Mouse (Mus musculus): ENCODE results near the gene Usp5. TPM values are rescaled to one million over a fixed set of nuclear protein-coding genes. Genes with fewer than 3 reads are reported as not detected.

Usp5 gene
- polyA plus RNA-seq, 1 experiment = 132 TPM

GRCm38 (mm10) chr6:124863125-124863657 lies 33.9 kb upstream of the Usp5 start:
- peaks cover 64% of the 10 kb centered on the region for H3K27me3 ChIP-seq (ENCODE audit: control insufficient read depth, insufficient read depth, insufficient read length)
- H3K4me3 ChIP-seq (ENCODE audit: insufficient read depth, poor library complexity, severe bottlenecking) = no peak overlapping the region
- H3K79me3 ChIP-seq (ENCODE audit: low read depth) = no peaks in the 10 kb centered on the region
- TF ChIP-seq CTCF (IDR thresholded peaks at IDR 0.05; ENCODE audit: control insufficient read depth, insufficient read depth, insufficient read length) = no peak
- TF ChIP-seq MYOG (IDR thresholded peaks at IDR 0.05; ENCODE audit: control insufficient read depth, extremely low read depth, insufficient read length) = no peak
- TF ChIP-seq MAX (IDR thresholded peaks at IDR 0.05) = no peak
- TF ChIP-seq CEBPB (IDR thresholded peaks at IDR 0.05; ENCODE audit: low read depth) = no peak
- no peak for TF ChIP-seq FOSL1 (IDR thresholded peaks at IDR 0.05; ENCODE audit: insufficient read depth, low read length, poor library complexity, severe bottlenecking)
- H3ac ChIP-seq (ENCODE audit: control insufficient read depth, insufficient read length, low read depth) = no peak overlapping the region
- no peaks in the 10 kb centered on the region for H3K79me2 ChIP-seq (ENCODE audit: control insufficient read depth, insufficient read depth)
- H3K36me3 ChIP-seq (ENCODE audit: control insufficient read depth, insufficient read depth) = no peaks in the 10 kb centered on the region

GRCm38 (mm10) chr6:124862406-124863124 lies 33.3 kb upstream of the Usp5 start:
- no peaks in the 10 kb centered on the region for H3K79me2 ChIP-seq (ENCODE audit: control insufficient read depth, insufficient read depth)
- no peak for TF ChIP-seq CTCF (IDR thresholded peaks at IDR 0.05; ENCODE audit: control insufficient read depth, insufficient read depth, insufficient read length)
- no peak for TF ChIP-seq MYOD1 (IDR thresholded peaks at IDR 0.05; ENCODE audit: control insufficient read depth, insufficient read length, low read depth)
- TF ChIP-seq CEBPB (IDR thresholded peaks at IDR 0.05; ENCODE audit: low read depth) = no peak
- TF ChIP-seq MAX (IDR thresholded peaks at IDR 0.05) = no peak
- TF ChIP-seq USF1 (IDR thresholded peaks at IDR 0.05; ENCODE audit: low read depth) = no peak
- TF ChIP-seq FOSL1 (IDR thresholded peaks at IDR 0.05; ENCODE audit: insufficient read depth, low read length, poor library complexity, severe bottlenecking) = no peak
- no peak for TF ChIP-seq MYOG (IDR thresholded peaks at IDR 0.05; ENCODE audit: control insufficient read depth, extremely low read depth, insufficient read length)
- H3K4me3 ChIP-seq (ENCODE audit: insufficient read depth, poor library complexity, severe bottlenecking) = no peak overlapping the region
- peaks cover 57% of the 10 kb centered on the region for H3K27me3 ChIP-seq (ENCODE audit: control insufficient read depth, insufficient read depth, insufficient read length)
- no peaks in the 10 kb centered on the region for H3K36me3 ChIP-seq (ENCODE audit: control insufficient read depth, insufficient read depth)
- H3ac ChIP-seq (ENCODE audit: control insufficient read depth, insufficient read length, low read depth) = no peak overlapping the region
- H3K79me3 ChIP-seq (ENCODE audit: low read depth) = no peaks in the 10 kb centered on the region

- no peak for TF ChIP-seq MYOD1 (IDR thresholded peaks at IDR 0.05; ENCODE audit: control insufficient read depth, insufficient read length, low read depth)
- no peak for TF ChIP-seq MYOG (IDR thresholded peaks at IDR 0.05; ENCODE audit: control insufficient read depth, extremely low read depth, insufficient read length)
- TF ChIP-seq MAX (IDR thresholded peaks at IDR 0.05) = no peak
- TF ChIP-seq CEBPB (IDR thresholded peaks at IDR 0.05; ENCODE audit: low read depth) = no peak
- no peak for TF ChIP-seq CTCF (IDR thresholded peaks at IDR 0.05; ENCODE audit: control insufficient read depth, insufficient read depth, insufficient read length)
- no peak for TF ChIP-seq FOSL1 (IDR thresholded peaks at IDR 0.05; ENCODE audit: insufficient read depth, low read length, poor library complexity, severe bottlenecking)
- TF ChIP-seq USF1 (IDR thresholded peaks at IDR 0.05; ENCODE audit: low read depth) = no peak
- no peaks in the 10 kb centered on the region for H3K79me3 ChIP-seq (ENCODE audit: low read depth)
- H3K79me2 ChIP-seq (ENCODE audit: control insufficient read depth, insufficient read depth) = no peaks in the 10 kb centered on the region
- no peak overlapping the region for H3K4me3 ChIP-seq (ENCODE audit: insufficient read depth, poor library complexity, severe bottlenecking)
- no peaks in the 10 kb centered on the region for H3K36me3 ChIP-seq (ENCODE audit: control insufficient read depth, insufficient read depth)
- no peak overlapping the region for H3ac ChIP-seq (ENCODE audit: control insufficient read depth, insufficient read length, low read depth)
- H3K27me3 ChIP-seq (ENCODE audit: control insufficient read depth, insufficient read depth, insufficient read length) = peaks cover 50% of the 10 kb centered on the region
Observed at GRCm38 (mm10) chr6:124861802-124862201, 32.5 kb upstream of the Usp5 start.

- Histone ChIP-seq H3ac (ENCODE audit: control insufficient read depth, insufficient read length, low read depth) (no peak overlapping the region), H3K4me3 (ENCODE audit: insufficient read depth, poor library complexity, severe bottlenecking) (no peak overlapping the region), H3K27me3 (ENCODE audit: control insufficient read depth, insufficient read depth, insufficient read length) (peaks cover 44% of the 10 kb centered on the region), H3K79me2 (ENCODE audit: control insufficient read depth, insufficient read depth) (no peaks in the 10 kb centered on the region), H3K36me3 (ENCODE audit: control insufficient read depth, insufficient read depth) (no peaks in the 10 kb centered on the region), H3K79me3 (ENCODE audit: low read depth) (no peaks in the 10 kb centered on the region)
- TF ChIP-seq CEBPB (IDR thresholded peaks at IDR 0.05; ENCODE audit: low read depth) (no peak), MYOD1 (IDR thresholded peaks at IDR 0.05; ENCODE audit: control insufficient read depth, insufficient read length, low read depth) (no peak), MAX (IDR thresholded peaks at IDR 0.05) (no peak), USF1 (IDR thresholded peaks at IDR 0.05; ENCODE audit: low read depth) (no peak), CTCF (IDR thresholded peaks at IDR 0.05; ENCODE audit: control insufficient read depth, insufficient read depth, insufficient read length) (no peak), FOSL1 (IDR thresholded peaks at IDR 0.05; ENCODE audit: insufficient read depth, low read length, poor library complexity, severe bottlenecking) (no peak), MYOG (IDR thresholded peaks at IDR 0.05; ENCODE audit: control insufficient read depth, extremely low read depth, insufficient read length) (no peak)
Observed at GRCm38 (mm10) chr6:124861266-124861665, 32.0 kb upstream of the Usp5 start.

- no peak overlapping the region for H3ac ChIP-seq (ENCODE audit: control insufficient read depth, insufficient read length, low read depth)
- no peak overlapping the region for H3K4me3 ChIP-seq (ENCODE audit: insufficient read depth, poor library complexity, severe bottlenecking)
- no peaks in the 10 kb centered on the region for H3K79me2 ChIP-seq (ENCODE audit: control insufficient read depth, insufficient read depth)
- TF ChIP-seq CTCF (IDR thresholded peaks at IDR 0.05; ENCODE audit: control insufficient read depth, insufficient read depth, insufficient read length) (no peak), MAX (IDR thresholded peaks at IDR 0.05) (no peak), CEBPB (IDR thresholded peaks at IDR 0.05; ENCODE audit: low read depth) (no peak), MYOG (IDR thresholded peaks at IDR 0.05; ENCODE audit: control insufficient read depth, extremely low read depth, insufficient read length) (no peak)
- no peaks in the 10 kb centered on the region for H3K79me3 ChIP-seq (ENCODE audit: low read depth)
- H3K36me3 ChIP-seq (ENCODE audit: control insufficient read depth, insufficient read depth) = no peaks in the 10 kb centered on the region
- peaks cover 37% of the 10 kb centered on the region for H3K27me3 ChIP-seq (ENCODE audit: control insufficient read depth, insufficient read depth, insufficient read length)
Observed at GRCm38 (mm10) chr6:124860511-124860910, 31.2 kb upstream of the Usp5 start.

Data from C2C12 (cell line).